Mouse (Mus musculus) WW6 (cell line): Measurements from ENCODE around the gene Cd200r4.

Experiments used
- DNase-seq: peaks from one replicate; pipeline ENCODE4 v3.0.0-alpha.2; 2013; ENCODE audit warnings: low read depth, low spot score

Cd200r4 gene

GRCm38 (mm10) chr16:44875178-44875577 lies 63.6 kb downstream of the Cd200r4 start:
- no peak for DNase-seq

GRCm38 (mm10) chr16:44876625-44877024 lies 65.1 kb downstream of the Cd200r4 start:
- no peak for DNase-seq

GRCm38 (mm10) chr16:44877595-44877994 lies 66.1 kb downstream of the Cd200r4 start:
- DNase-seq, result no peak
